Mouse (Mus musculus) liver, embryonic 18 days (tissue): Measurements from ENCODE around the gene Shisa6. TPM values are rescaled to one million over a fixed set of nuclear protein-coding genes. Genes with fewer than 3 reads are reported as not detected.

ENCODE experiments used
- polyA plus RNA-seq: library from polyadenylated mRNA; depleted of rRNA; stranded (reverse); fragments of >200 nt; gene quantifications from 2 replicates; pipeline ENCODE4 v1.2.3, GENCODE M21; 2012; rRNA removed

Gene Shisa6
- under 0.01 TPM in 1 of 2 replicates, not detected in the other for polyA plus RNA-seq

DNA sequence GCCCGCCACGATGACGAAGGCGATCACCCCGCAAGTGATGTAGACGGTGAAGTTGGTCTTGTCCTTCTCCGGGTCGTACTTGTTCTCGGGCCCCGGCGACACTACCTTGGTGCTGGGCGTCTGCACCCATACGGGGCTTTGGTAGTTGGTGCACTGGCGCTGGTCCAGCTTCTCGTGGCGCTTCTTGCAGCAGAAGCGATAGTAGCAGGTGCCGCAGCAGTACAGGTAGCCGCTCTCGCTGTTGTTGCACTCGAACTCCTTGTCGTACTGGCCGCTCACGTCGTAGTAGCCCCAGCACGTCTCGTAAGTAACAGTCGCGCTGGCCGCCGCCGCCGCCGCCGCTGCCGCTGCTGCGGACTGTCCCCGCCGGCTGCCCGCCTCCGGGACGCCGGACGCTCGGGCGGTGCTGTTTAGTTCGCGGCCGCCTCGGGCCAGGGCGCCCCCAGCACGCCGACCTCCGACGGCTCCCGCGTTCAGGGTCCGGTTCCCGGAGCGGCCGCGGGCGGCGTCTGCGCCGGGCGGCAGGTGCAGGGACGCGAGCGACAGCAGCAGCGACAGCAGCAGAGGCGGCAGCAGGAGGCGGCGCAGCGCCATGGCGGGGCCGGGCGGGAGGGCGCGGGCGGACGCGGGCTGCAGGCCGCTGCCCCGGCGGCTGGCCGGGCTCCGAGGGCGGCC lies at the start of gene Shisa6:
Gene Shisa6 (minus strand): TSS at position 594 of the 675 bp plus-strand sequence.

DNA sequence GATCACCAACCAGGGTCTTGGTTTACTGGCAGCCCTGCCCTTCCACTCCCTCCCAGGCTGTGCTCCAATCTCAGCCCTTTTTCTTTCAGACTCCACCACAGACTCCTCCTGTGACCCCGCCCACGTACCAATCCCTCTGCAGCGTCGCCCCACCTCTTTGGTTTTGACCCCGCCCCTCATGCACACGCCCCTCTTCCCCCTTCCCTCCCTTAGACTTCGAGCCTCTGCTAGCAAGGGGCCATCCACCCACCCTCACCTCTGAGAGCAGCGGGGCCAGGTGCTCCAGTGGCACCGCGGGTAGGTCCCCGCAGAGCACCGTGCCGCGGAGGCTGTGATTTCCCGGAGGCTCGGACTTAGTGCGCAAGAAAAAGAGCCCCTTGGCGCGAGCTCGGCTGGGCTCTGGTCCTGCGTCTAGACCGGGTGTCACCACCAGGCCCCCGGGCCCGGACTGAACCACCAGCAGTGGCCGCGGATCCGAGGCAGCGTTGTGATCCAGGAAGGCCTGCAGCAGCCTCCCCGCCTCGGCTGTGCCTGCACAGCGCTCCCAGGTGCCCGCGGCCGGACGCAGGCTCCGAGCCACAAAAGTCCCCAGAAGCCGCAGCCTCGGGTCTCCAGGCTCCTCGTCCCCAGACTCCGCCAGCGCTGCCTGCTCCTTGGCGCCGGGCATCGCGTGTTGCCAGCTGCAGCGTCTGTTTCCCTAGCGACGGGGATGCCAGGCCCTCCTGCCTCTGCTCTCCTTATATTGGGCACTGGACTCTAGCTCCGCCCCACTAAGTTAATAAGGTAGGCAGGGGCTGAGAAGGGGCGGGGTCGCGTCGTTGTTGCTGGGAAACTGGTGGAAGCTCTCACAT lies 357.7 kb downstream of the Shisa6 start, which contains the start of gene Dnah9:
Gene Dnah9 (minus strand): TSS at position 751 of the 851 bp plus-strand sequence.

